Comparison of ENCODE assay signal across 8 mouse cellular contexts in genomic region chr10:68103988-68104387, GRCm38 (mm10).
DNase-seq lines count a peak whose midpoint lies in the region; ATAC-seq and TF ChIP-seq lines count a peak whose summit lies in the region.

No protein-coding gene starts in this region.

- no peak for DNase-seq in frontal cortex, postnatal 25 days (ENCODE audit: low spot score in 2 of 2)
- DNase-seq in liver, postnatal 0 days, result no peak
- DNase-seq in liver, embryonic 11.5 days (ENCODE audit: low spot score), result no peak
- no peak for DNase-seq in testis, postnatal 10 days (ENCODE audit: low spot score)
- no peak for DNase-seq in right cerebral cortex, adult 18-20 months

- no peaks in the 10 kb centered on the region for H3K9me3 ChIP-seq in liver, postnatal 0 days (ENCODE audit: low read length)
- no peaks in the 10 kb centered on the region for H3K9me3 ChIP-seq in liver, embryonic 11.5 days (ENCODE audit: control insufficient read depth, low read length)

- 62% methylated on average over 5 of the region's 5 CpGs for WGBS in liver, postnatal 0 days (ENCODE audit: insufficient replicate concordance)
- WGBS in liver, embryonic 11.5 days, result 77% methylated on average over 5 of the region's 5 CpGs

- H3K9ac ChIP-seq in liver, postnatal 0 days (replicated peaks), result no peak overlapping the region
- no peak overlapping the region for H3K9ac ChIP-seq in liver, embryonic 11.5 days (ENCODE audit: low read depth, low read length)

- no peak for TF ChIP-seq POLR2A in embryonic fibroblast, embryonic 13.5 days (IDR thresholded peaks at IDR 0.05; ENCODE audit: low read depth, low read length)

- peak; percentile 55 for TF ChIP-seq EP300 in liver, postnatal 0 days (IDR thresholded peaks at IDR 0.05; ENCODE audit: low read depth)

- peak overlapping the region; percentile 82; the same call in 1 of the 2 replicates for H3K27ac ChIP-seq in liver, postnatal 0 days (ENCODE audit: low read depth)
- H3K27ac ChIP-seq in liver, embryonic 11.5 days (ENCODE audit: low read depth, low read length), result no peak overlapping the region
- peak overlapping the region; percentile 88 for H3K27ac ChIP-seq in embryonic fibroblast, embryonic 13.5 days (ENCODE audit: insufficient read depth, low read length)

- no peak for TF ChIP-seq CTCF in liver, postnatal 0 days (IDR thresholded peaks at IDR 0.05; ENCODE audit: low read depth)
- no peak for TF ChIP-seq CTCF in embryonic fibroblast, embryonic 13.5 days (IDR thresholded peaks at IDR 0.05; ENCODE audit: borderline replicate concordance, insufficient read depth, low read length)

- peak; percentile 60 for ATAC-seq in frontal cortex, adult (ENCODE audit: low TSS enrichment)
- peak; percentile 47 for ATAC-seq in liver, postnatal 0 days
- no peak for ATAC-seq in liver, embryonic 11.5 days (replicated peaks; ENCODE audit: low FRiP score)
- peak; percentile 66 for ATAC-seq in megakaryocyte-erythroid progenitor cell, adult 5-6 weeks (replicated peaks; ENCODE audit: low FRiP score, low TSS enrichment, poor library complexity, severe bottlenecking)

- H3K36me3 ChIP-seq in liver, postnatal 0 days (replicated peaks; ENCODE audit: insufficient read depth, low read length), result peaks cover 29% of the 10 kb centered on the region
- no peaks in the 10 kb centered on the region for H3K36me3 ChIP-seq in liver, embryonic 11.5 days (ENCODE audit: control insufficient read depth, insufficient read depth, low read length)

- H3K4me3 ChIP-seq in liver, postnatal 0 days (ENCODE audit: low read depth, low read length), result no peak overlapping the region
- no peak overlapping the region for H3K4me3 ChIP-seq in liver, embryonic 11.5 days (ENCODE audit: low read depth, low read length)
- no peak overlapping the region for H3K4me3 ChIP-seq in embryonic fibroblast, embryonic 13.5 days (ENCODE audit: insufficient read depth, low read length)

- H3K4me2 ChIP-seq in liver, postnatal 0 days (ENCODE audit: low read depth, low read length), result no peak overlapping the region
- H3K4me2 ChIP-seq in liver, embryonic 11.5 days, result no peak overlapping the region

- peaks cover 17% of the 10 kb centered on the region for H3K4me1 ChIP-seq in liver, postnatal 0 days (ENCODE audit: insufficient read depth)
- no peaks in the 10 kb centered on the region; the same call in 1 of the 2 replicates for H3K4me1 ChIP-seq in liver, embryonic 11.5 days (replicated peaks; ENCODE audit: control insufficient read depth, insufficient read depth, low read length)
- peaks cover 23% of the 10 kb centered on the region for H3K4me1 ChIP-seq in embryonic fibroblast, embryonic 13.5 days (ENCODE audit: control insufficient read depth, insufficient read depth, low read length)

- no peaks in the 10 kb centered on the region for H3K27me3 ChIP-seq in liver, postnatal 0 days (ENCODE audit: insufficient read depth, low read length)
- no peaks in the 10 kb centered on the region for H3K27me3 ChIP-seq in liver, embryonic 11.5 days (replicated peaks; ENCODE audit: control insufficient read depth, insufficient read depth, low read length)
